Mouse (Mus musculus): ENCODE data around the gene Ssu72. TPM values are rescaled to one million over a fixed set of nuclear protein-coding genes. Genes with fewer than 3 reads are reported as not detected.

Ssu72 gene
- polyA plus RNA-seq, 2 experiments = 115 to 131 TPM

- H3K9me3 ChIP-seq (ENCODE audit: control insufficient read depth, low read length) = no peaks in the 10 kb centered on the region
- peaks cover 14% of the 10 kb centered on the region for H3K36me3 ChIP-seq (ENCODE audit: control insufficient read depth, insufficient read depth, low read length)
- H3K4me1 ChIP-seq (ENCODE audit: control insufficient read depth, insufficient read depth, low read length) = peaks cover 7% of the 10 kb centered on the region
- no peak overlapping the region; the same call in 1 of the 2 replicates for H3K4me2 ChIP-seq (replicated peaks; ENCODE audit: low read depth, low read length, severe bottlenecking)
- H3K9ac ChIP-seq (ENCODE audit: low read depth, low read length, severe bottlenecking) = no peak overlapping the region
- ATAC-seq (ENCODE audit: low FRiP score, low read depth) = no peak
- TF ChIP-seq POLR2A (IDR thresholded peaks at IDR 0.05; ENCODE audit: borderline replicate concordance, extremely low read depth, insufficient read depth, insufficient read length) = no peak
- no peaks in the 10 kb centered on the region for H3K27me3 ChIP-seq (ENCODE audit: control insufficient read depth, insufficient read depth, low read length)
- no peak overlapping the region for H3K27ac ChIP-seq (replicated peaks; ENCODE audit: low read depth, low read length)
- no peak for DNase-seq (ENCODE audit: low spot score)
- H3K4me3 ChIP-seq (replicated peaks; ENCODE audit: low read length) = no peak overlapping the region
- WGBS = 90% methylated on average over 10 of the region's 10 CpGs
Observed at GRCm38 (mm10) chr4:155733267-155733666, 28.7 kb downstream of the Ssu72 start.

- no peaks in the 10 kb centered on the region for H3K9me3 ChIP-seq (ENCODE audit: control insufficient read depth, low read length)
- DNase-seq (ENCODE audit: low spot score) = peak; percentile 89
- 0 out of 2 replicates have a peak, but pooled peaks have one; percentile 37 for TF ChIP-seq POLR2A (IDR thresholded peaks at IDR 0.05; ENCODE audit: borderline replicate concordance, extremely low read depth, insufficient read depth, insufficient read length)
- H3K36me3 ChIP-seq (ENCODE audit: control insufficient read depth, insufficient read depth, low read length) = peaks cover 18% of the 10 kb centered on the region
- H3K27me3 ChIP-seq (ENCODE audit: control insufficient read depth, insufficient read depth, low read length) = no peaks in the 10 kb centered on the region
- H3K9ac ChIP-seq (ENCODE audit: low read depth, low read length, severe bottlenecking) = peak within 1 kb of the TSS; percentile 77
- WGBS = under 1% methylated on average over 27 of the region's 35 CpGs
- H3K4me3 ChIP-seq (replicated peaks; ENCODE audit: low read length) = peak within 1 kb of the TSS; percentile 72
- peak within 1 kb of the TSS; percentile 86 for H3K27ac ChIP-seq (replicated peaks; ENCODE audit: low read depth, low read length)
- peak; percentile 92 for ATAC-seq (ENCODE audit: low FRiP score, low read depth)
- peaks cover 7% of the 10 kb centered on the region for H3K4me1 ChIP-seq (ENCODE audit: control insufficient read depth, insufficient read depth, low read length)
- peak within 1 kb of the TSS; percentile 90 for H3K4me2 ChIP-seq (replicated peaks; ENCODE audit: low read depth, low read length, severe bottlenecking)
Observed at GRCm38 (mm10) chr4:155734350-155734941, 29.8 kb downstream of the Ssu72 start, which contains the start of gene Tmem240. Gene Tmem240, plus strand, starts transcription at chr4:155734800.

- H3K4me3 ChIP-seq (replicated peaks; ENCODE audit: low read length) = peak overlapping the region; percentile 72
- H3K9me3 ChIP-seq (ENCODE audit: control insufficient read depth, low read length) = no peaks in the 10 kb centered on the region
- peaks cover 7% of the 10 kb centered on the region for H3K4me1 ChIP-seq (ENCODE audit: control insufficient read depth, insufficient read depth, low read length)
- H3K36me3 ChIP-seq (ENCODE audit: control insufficient read depth, insufficient read depth, low read length) = peaks cover 25% of the 10 kb centered on the region
- peak overlapping the region; percentile 77 for H3K9ac ChIP-seq (ENCODE audit: low read depth, low read length, severe bottlenecking)
- peak; percentile 82 for ATAC-seq (ENCODE audit: low FRiP score, low read depth)
- H3K4me2 ChIP-seq (replicated peaks; ENCODE audit: low read depth, low read length, severe bottlenecking) = peak overlapping the region; percentile 90
- H3K27ac ChIP-seq (replicated peaks; ENCODE audit: low read depth, low read length) = peak overlapping the region; percentile 86
- no peaks in the 10 kb centered on the region for H3K27me3 ChIP-seq (ENCODE audit: control insufficient read depth, insufficient read depth, low read length)
- WGBS = 0% methylated on average over 35 of the region's 79 CpGs
- TF ChIP-seq POLR2A (IDR thresholded peaks at IDR 0.05; ENCODE audit: borderline replicate concordance, extremely low read depth, insufficient read depth, insufficient read length) = no peak
- DNase-seq (ENCODE audit: low spot score) = peak; percentile 36
Observed at GRCm38 (mm10) chr4:155734951-155735702, 30.5 kb downstream of the Ssu72 start.

GRCm38 (mm10) chr4:155735788-155736187 lies 31.2 kb downstream of the Ssu72 start:
- H3K27me3 ChIP-seq (ENCODE audit: control insufficient read depth, insufficient read depth, low read length) = no peaks in the 10 kb centered on the region
- peaks cover 7% of the 10 kb centered on the region for H3K4me1 ChIP-seq (ENCODE audit: control insufficient read depth, insufficient read depth, low read length)
- WGBS = 78% methylated on average over 4 of the region's 5 CpGs
- DNase-seq (ENCODE audit: low spot score) (no peak), ATAC-seq (ENCODE audit: low FRiP score, low read depth) (no peak)
- peak overlapping the region; percentile 90 for H3K4me2 ChIP-seq (replicated peaks; ENCODE audit: low read depth, low read length, severe bottlenecking)
- no peak for TF ChIP-seq POLR2A (IDR thresholded peaks at IDR 0.05; ENCODE audit: borderline replicate concordance, extremely low read depth, insufficient read depth, insufficient read length)
- H3K9ac ChIP-seq (ENCODE audit: low read depth, low read length, severe bottlenecking) = peak overlapping the region; percentile 77
- H3K4me3 ChIP-seq (replicated peaks; ENCODE audit: low read length) = peak overlapping the region; percentile 72
- H3K27ac ChIP-seq (replicated peaks; ENCODE audit: low read depth, low read length) = no peak overlapping the region
- peaks cover 31% of the 10 kb centered on the region for H3K36me3 ChIP-seq (ENCODE audit: control insufficient read depth, insufficient read depth, low read length)
- H3K9me3 ChIP-seq (ENCODE audit: control insufficient read depth, low read length) = no peaks in the 10 kb centered on the region

- Histone ChIP-seq H3K27me3 (ENCODE audit: control insufficient read depth, insufficient read depth, low read length) (no peaks in the 10 kb centered on the region), H3K4me1 (ENCODE audit: control insufficient read depth, insufficient read depth, low read length) (peaks cover 7% of the 10 kb centered on the region), H3K36me3 (ENCODE audit: control insufficient read depth, insufficient read depth, low read length) (peaks cover 33% of the 10 kb centered on the region), H3K4me2 (replicated peaks; ENCODE audit: low read depth, low read length, severe bottlenecking) (no peak overlapping the region), H3K4me3 (replicated peaks; ENCODE audit: low read length) (no peak overlapping the region), H3K27ac (replicated peaks; ENCODE audit: low read depth, low read length) (no peak overlapping the region), H3K9ac (ENCODE audit: low read depth, low read length, severe bottlenecking) (no peak overlapping the region), H3K9me3 (ENCODE audit: control insufficient read depth, low read length) (no peaks in the 10 kb centered on the region)
- 93% methylated on average over 5 of the region's 5 CpGs for WGBS
- TF ChIP-seq POLR2A (IDR thresholded peaks at IDR 0.05; ENCODE audit: borderline replicate concordance, extremely low read depth, insufficient read depth, insufficient read length) = no peak
- no peak for DNase-seq (ENCODE audit: low spot score)
- ATAC-seq (ENCODE audit: low FRiP score, low read depth) = no peak
Observed at GRCm38 (mm10) chr4:155736421-155736820, 31.8 kb downstream of the Ssu72 start.

All from limb, embryonic 14.5 days (tissue).